Mouse (Mus musculus) thymus, adult 2 months (tissue): ENCODE results near the gene Mmp23.

ENCODE experiments used
- CTCF ChIP-seq: fragments of 200-500 bp; IDR thresholded peaks from 2 replicates; pipeline ENCODE4 v1.5.1; 2012; ENCODE audit warnings: mild to moderate bottlenecking, control low read depth, low read length, moderate library complexity, borderline replicate concordance; ENCODE audit not compliant: control insufficient read depth, poor library complexity, insufficient read depth; ENCODE audit errors: extremely low read depth
- POLR2A ChIP-seq: fragments of 200-500 bp; IDR thresholded peaks from 2 replicates; pipeline ENCODE4 v1.6.1; 2012; ENCODE audit warnings: mild to moderate bottlenecking, low read length, control low read depth, moderate library complexity; ENCODE audit not compliant: control insufficient read depth, poor library complexity, insufficient read depth; ENCODE audit errors: extremely low read depth

GRCm38 (mm10) chr4:155672082-155672481 lies 18.9 kb upstream of the Mmp23 start:
- TF ChIP-seq POLR2A (no peak), CTCF (no peak)
